Mouse (Mus musculus) liver, embryonic 15.5 days (tissue): Measurements from ENCODE around the gene Ret. TPM values are rescaled to one million over a fixed set of nuclear protein-coding genes. Genes with fewer than 3 reads are reported as not detected.

Experiments used
- ATAC-seq: fragments of 200-750 bp; cut with Nextera tagmentation; 2 replicates; pipeline ENCODE4 v1.8.0; 2017; ENCODE audit warnings: moderate number of reproducible peaks, mild to moderate bottlenecking, moderate library complexity; ENCODE audit not compliant: insufficient read depth
- H3K27ac ChIP-seq: fragments of 300-500 bp; sonication (generic); replicated peaks from 2 replicates; pipeline ENCODE4 v1.5.1; 2015; ENCODE audit warnings: mild to moderate bottlenecking, inconsistent platforms
- H3K27me3 ChIP-seq: fragments of 300-500 bp; sonication (generic); 2 replicates; pipeline ENCODE4 v1.6.1; 2015; ENCODE audit warnings: mild to moderate bottlenecking, inconsistent platforms
- H3K36me3 ChIP-seq: fragments of 300-500 bp; sonication (generic); replicated peaks from 2 replicates; pipeline ENCODE4 v1.6.1; 2015; ENCODE audit warnings: moderate library complexity, mild to moderate bottlenecking, inconsistent platforms
- H3K4me1 ChIP-seq: fragments of 300-500 bp; sonication (generic); replicated peaks from 2 replicates; pipeline ENCODE4 v1.6.1; 2015; ENCODE audit warnings: inconsistent platforms
- H3K4me2 ChIP-seq: fragments of 300-500 bp; sonication (generic); 2 replicates; pipeline ENCODE4 v1.6.1; 2015; ENCODE audit warnings: moderate library complexity, mild to moderate bottlenecking, inconsistent platforms
- H3K4me3 ChIP-seq: fragments of 300-500 bp; sonication (generic); replicated peaks from 2 replicates; pipeline ENCODE4 v1.5.1; 2015; ENCODE audit warnings: mild to moderate bottlenecking, inconsistent platforms
- H3K9ac ChIP-seq: fragments of 300-500 bp; sonication (generic); 2 replicates; pipeline ENCODE4 v1.6.1; 2015; ENCODE audit warnings: moderate library complexity, mild to moderate bottlenecking, inconsistent platforms
- H3K9me3 ChIP-seq: fragments of 300-500 bp; sonication (generic); replicated peaks from 2 replicates; pipeline ENCODE4 v1.6.1; 2016; ENCODE audit warnings: inconsistent platforms
- WGBS: fragments of 180-500 bp; shearing (Covaris S2); methylation state at CpG from one replicate; pipeline ENCODE4 v1.1.7; 2015; ENCODE audit warnings: mixed read lengths; ENCODE audit not compliant: insufficient replicate concordance; 5-methylcytosine and 5-hydroxymethylcytosine counted together
- polyA plus RNA-seq: library from polyadenylated mRNA; unstranded; fragments of >200 nt; fragmentation: Nextera tagmentation; extraction: Ambion mirVana; gene quantifications from 2 replicates; pipeline ENCODE4 v1.2.1, GENCODE M21; 2015

Gene Ret
- polyA plus RNA-seq, 1 experiment from 2014 or later, result 0.08 TPM

GRCm38 (mm10) chr6:118173975-118174328, 23.6 kb downstream of the Ret start:
- no peak overlapping the region for H3K9ac ChIP-seq
- no peak overlapping the region for H3K27ac ChIP-seq
- WGBS, result 70% methylated on average over 5 of the region's 5 CpGs
- H3K4me2 ChIP-seq, result no peak overlapping the region
- H3K4me1 ChIP-seq, result no peaks in the 10 kb centered on the region
- no peaks in the 10 kb centered on the region for H3K36me3 ChIP-seq
- no peaks in the 10 kb centered on the region for H3K9me3 ChIP-seq
- H3K27me3 ChIP-seq, result no peaks in the 10 kb centered on the region; the same call in 1 of the 2 replicates
- no peak for ATAC-seq
- H3K4me3 ChIP-seq, result no peak overlapping the region

GRCm38 (mm10) chr6:118173251-118173974, 24.1 kb downstream of the Ret start:
- no peak overlapping the region for H3K27ac ChIP-seq
- WGBS, result 80% methylated on average over 18 of the region's 18 CpGs

GRCm38 (mm10) chr6:118171386-118171785, 26.1 kb downstream of the Ret start:
- no peaks in the 10 kb centered on the region for H3K9me3 ChIP-seq
- no peak overlapping the region for H3K4me3 ChIP-seq
- no peaks in the 10 kb centered on the region; the same call in 1 of the 2 replicates for H3K27me3 ChIP-seq
- 73% methylated on average over 7 of the region's 7 CpGs for WGBS
- no peaks in the 10 kb centered on the region for H3K4me1 ChIP-seq
- ATAC-seq, result no peak
- no peak overlapping the region for H3K4me2 ChIP-seq
- H3K9ac ChIP-seq, result no peak overlapping the region
- H3K36me3 ChIP-seq, result no peaks in the 10 kb centered on the region
- no peak overlapping the region for H3K27ac ChIP-seq

More at GRCm38 (mm10) chr6:118173251-118173974, 24.1 kb downstream of the Ret start:
- ATAC-seq, result no peak
- H3K4me1 ChIP-seq, result no peaks in the 10 kb centered on the region
- H3K4me2 ChIP-seq, result no peak overlapping the region
- H3K36me3 ChIP-seq, result no peaks in the 10 kb centered on the region
- no peak overlapping the region for H3K9ac ChIP-seq
- no peaks in the 10 kb centered on the region for H3K9me3 ChIP-seq
- H3K27me3 ChIP-seq, result no peaks in the 10 kb centered on the region; the same call in 1 of the 2 replicates
- H3K4me3 ChIP-seq, result no peak overlapping the region

GRCm38 (mm10) chr6:118168106-118168505, 29.4 kb downstream of the Ret start:
- WGBS, result 71% methylated on average over 14 of the region's 14 CpGs
- no peak for ATAC-seq

GRCm38 (mm10) chr6:118167013-118167412, 30.5 kb downstream of the Ret start:
- 17% methylated on average over 9 of the region's 9 CpGs for WGBS
- Histone ChIP-seq H3K36me3 (no peaks in the 10 kb centered on the region), H3K9me3 (no peaks in the 10 kb centered on the region), H3K4me2 (no peak overlapping the region), H3K4me1 (no peaks in the 10 kb centered on the region), H3K9ac (no peak overlapping the region), H3K27me3 (no peaks in the 10 kb centered on the region; the same call in 1 of the 2 replicates), H3K27ac (no peak overlapping the region), H3K4me3 (no peak overlapping the region)
- ATAC-seq, result no peak

More at GRCm38 (mm10) chr6:118168106-118168505, 29.4 kb downstream of the Ret start:
- Histone ChIP-seq H3K4me1 (no peaks in the 10 kb centered on the region), H3K36me3 (no peaks in the 10 kb centered on the region), H3K4me3 (no peak overlapping the region), H3K27ac (no peak overlapping the region), H3K9ac (no peak overlapping the region), H3K9me3 (no peaks in the 10 kb centered on the region), H3K4me2 (no peak overlapping the region), H3K27me3 (no peaks in the 10 kb centered on the region; the same call in 1 of the 2 replicates)

- Histone ChIP-seq H3K4me1 (no peaks in the 10 kb centered on the region), H3K27ac (no peak overlapping the region), H3K27me3 (no peaks in the 10 kb centered on the region; the same call in 1 of the 2 replicates), H3K4me3 (no peak overlapping the region), H3K36me3 (no peaks in the 10 kb centered on the region), H3K9me3 (no peaks in the 10 kb centered on the region), H3K4me2 (no peak overlapping the region), H3K9ac (no peak overlapping the region)
- 65% methylated on average over 1 of the region's 1 CpGs for WGBS
- no peak for ATAC-seq
Observed at GRCm38 (mm10) chr6:118165516-118165915, 32.0 kb downstream of the Ret start.

GRCm38 (mm10) chr6:118164691-118165090, 32.8 kb downstream of the Ret start:
- ATAC-seq, result no peak

GRCm38 (mm10) chr6:118163086-118163485, 34.4 kb downstream of the Ret start:
- Histone ChIP-seq H3K4me3 (no peak overlapping the region), H3K9ac (no peak overlapping the region), H3K4me1 (no peaks in the 10 kb centered on the region), H3K27ac (no peak overlapping the region), H3K4me2 (no peak overlapping the region), H3K27me3 (no peaks in the 10 kb centered on the region), H3K36me3 (no peaks in the 10 kb centered on the region), H3K9me3 (no peaks in the 10 kb centered on the region)
- ATAC-seq, result no peak
- WGBS, result 76% methylated on average over 2 of the region's 2 CpGs

More at GRCm38 (mm10) chr6:118164691-118165090, 32.8 kb downstream of the Ret start:
- no peaks in the 10 kb centered on the region; the same call in 1 of the 2 replicates for H3K27me3 ChIP-seq
- no peaks in the 10 kb centered on the region for H3K4me1 ChIP-seq
- WGBS, result 41% methylated on average over 8 of the region's 8 CpGs
- H3K27ac ChIP-seq, result no peak overlapping the region
- H3K4me2 ChIP-seq, result no peak overlapping the region
- H3K9ac ChIP-seq, result no peak overlapping the region
- H3K36me3 ChIP-seq, result no peaks in the 10 kb centered on the region
- no peak overlapping the region for H3K4me3 ChIP-seq
- no peaks in the 10 kb centered on the region for H3K9me3 ChIP-seq

GRCm38 (mm10) chr6:118162457-118163082, 34.9 kb downstream of the Ret start:
- Histone ChIP-seq H3K27me3 (no peaks in the 10 kb centered on the region), H3K27ac (no peak overlapping the region), H3K9me3 (no peaks in the 10 kb centered on the region), H3K4me3 (no peak overlapping the region), H3K4me1 (no peaks in the 10 kb centered on the region), H3K4me2 (no peak overlapping the region), H3K36me3 (no peaks in the 10 kb centered on the region), H3K9ac (no peak overlapping the region)
- ATAC-seq, result no peak
- 66% methylated on average over 12 of the region's 12 CpGs for whole genome bisulfite sequencing

GRCm38 (mm10) chr6:118153091-118153490, 44.4 kb downstream of the Ret start:
- H3K4me3 ChIP-seq, result no peak overlapping the region
- no peak overlapping the region for H3K27ac ChIP-seq
- no peak overlapping the region for H3K4me2 ChIP-seq
- ATAC-seq, result no peak
- H3K9ac ChIP-seq, result no peak overlapping the region
- no peaks in the 10 kb centered on the region for H3K9me3 ChIP-seq
- no peaks in the 10 kb centered on the region for H3K4me1 ChIP-seq
- H3K27me3 ChIP-seq, result no peaks in the 10 kb centered on the region
- no peaks in the 10 kb centered on the region for H3K36me3 ChIP-seq
- 72% methylated on average over 5 of the region's 5 CpGs for WGBS

- 54% methylated on average over 8 of the region's 8 CpGs for WGBS
- no peak for ATAC-seq
- H3K27ac ChIP-seq, result no peak overlapping the region
Observed at GRCm38 (mm10) chr6:118150988-118151387, 46.5 kb downstream of the Ret start.

More at GRCm38 (mm10) chr6:118150988-118151387, 46.5 kb downstream of the Ret start:
- no peaks in the 10 kb centered on the region for H3K9me3 ChIP-seq
- no peak overlapping the region for H3K4me2 ChIP-seq
- H3K27me3 ChIP-seq, result no peaks in the 10 kb centered on the region
- no peak overlapping the region for H3K4me3 ChIP-seq
- H3K9ac ChIP-seq, result no peak overlapping the region
- H3K36me3 ChIP-seq, result no peaks in the 10 kb centered on the region
- H3K4me1 ChIP-seq, result no peaks in the 10 kb centered on the region
